ENCODE assay signal across 8 mouse cellular contexts in the genomic region with DNA sequence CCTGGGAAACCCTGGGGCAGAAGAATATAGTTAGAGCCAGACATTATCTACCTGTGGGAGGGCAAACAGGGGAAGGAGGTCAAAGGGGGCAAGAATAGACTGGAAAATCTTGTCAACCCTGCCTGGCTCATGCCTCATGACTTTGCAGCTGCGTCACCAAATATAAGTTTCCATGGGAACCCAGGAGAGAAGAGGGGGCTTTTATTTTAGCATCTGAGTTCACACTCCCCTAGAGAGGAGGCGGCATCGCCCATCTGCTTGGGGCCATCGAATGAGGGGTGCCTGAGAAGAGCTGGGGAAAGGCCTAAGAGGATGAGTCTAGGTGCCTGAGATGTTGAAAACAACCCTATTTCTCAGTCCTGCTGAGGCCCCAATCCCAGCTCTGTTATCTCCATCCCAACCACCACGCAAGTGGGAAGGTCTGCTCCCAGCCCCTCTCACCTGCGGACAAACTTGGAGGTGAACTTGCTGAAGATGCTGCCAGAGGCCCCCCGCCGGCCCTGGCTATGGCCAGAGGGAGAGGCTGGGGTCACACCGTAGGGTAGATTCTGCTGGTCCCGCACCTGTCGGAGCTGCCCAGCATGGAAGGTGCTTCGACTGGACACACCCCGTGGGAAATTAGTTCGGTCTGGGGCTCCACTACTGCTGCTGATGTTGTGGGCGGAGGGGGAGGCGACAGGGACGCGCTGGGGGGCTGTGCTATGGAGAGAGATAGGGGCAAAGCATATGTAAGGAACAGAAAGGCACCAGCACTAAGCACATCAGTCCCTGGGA. TPM values are rescaled to one million over a fixed set of nuclear protein-coding genes. Genes with fewer than 3 reads are reported as not detected.
DNase-seq lines count a peak whose midpoint lies in the region; ATAC-seq and TF ChIP-seq lines count a peak whose summit lies in the region.
"Had no signal": no experiment of that assay in that cellular context is flagged by ENCODE, and none has a peak within 500 bp of the region (broad histone marks: within the 10 kb centered on the region; RNA-seq: fewer than 3 reads in every experiment).

No protein-coding gene starts in this region.

- peak overlapping the region; percentile 35; the same call in 1 of the 2 replicates for H3K27ac ChIP-seq in forebrain, embryonic 13.5 days
- H3K27ac ChIP-seq in layer of hippocampus, adult 2 months, result peak overlapping the region; percentile 92

- no peak for TF ChIP-seq CTCF in layer of hippocampus, adult 2 months (conservative IDR thresholded peaks at IDR 0.05)

- H3K9me3 ChIP-seq in forebrain, embryonic 13.5 days (replicated peaks), result no peaks in the 10 kb centered on the region
- H3K9me3 ChIP-seq: intestine, embryonic 15.5 days had no signal

- no peak overlapping the region for H3K4me3 ChIP-seq in forebrain, embryonic 13.5 days
- no peak overlapping the region for H3K4me3 ChIP-seq in layer of hippocampus, adult 2 months
- H3K4me3 ChIP-seq: intestine, embryonic 15.5 days had no signal

- H3K4me1 ChIP-seq in forebrain, embryonic 13.5 days, result peaks cover 36% of the 10 kb centered on the region

- no peaks in the 10 kb centered on the region for H3K27me3 ChIP-seq in forebrain, embryonic 13.5 days
- H3K27me3 ChIP-seq: intestine, embryonic 15.5 days had no signal

- ATAC-seq in forebrain, embryonic 13.5 days, result no peak
- ATAC-seq: intestine, embryonic 15.5 days had no signal

- DNase-seq in layer of hippocampus, adult 18-20 months (ENCODE audit: low spot score in 2 of 2), result peak; percentile 77 to 81
- DNase-seq in layer of hippocampus, adult 9-10 months (ENCODE audit: low spot score), result no peak
- DNase-seq in layer of hippocampus, adult 2 months (ENCODE audit: low spot score in 2 of 2), result peak; percentile 74 to 87
- DNase-seq in right cerebral cortex, postnatal 14 days, result peak; percentile 57
- no peak for DNase-seq in embryo, embryonic 10.5 days (ENCODE audit: low spot score)
- no peak for DNase-seq in urinary bladder, adult 18-20 months (ENCODE audit: low spot score in 2 of 2)

- H3K9ac ChIP-seq in forebrain, embryonic 13.5 days, result no peak overlapping the region
- H3K9ac ChIP-seq: intestine, embryonic 15.5 days had no signal

- H3K4me2 ChIP-seq in forebrain, embryonic 13.5 days, result no peak overlapping the region
- H3K4me2 ChIP-seq: intestine, embryonic 15.5 days had no signal

- WGBS in forebrain, embryonic 13.5 days, result 85% methylated on average over 18 of the region's 18 CpGs

- H3K36me3 ChIP-seq in forebrain, embryonic 13.5 days (ENCODE audit: poor library complexity, severe bottlenecking), result peaks cover 96% of the 10 kb centered on the region

RNA-seq across cellular contexts. Expression of a gene that starts 13.6 kb away (rescaled TPM):
- total RNA-seq in layer of hippocampus, adult 18-20 months (2021), result 10 to 100 TPM; 12.7 to 13.9 TPM
- polyA plus RNA-seq in forebrain, embryonic 13.5 days (2015; fragmentation: Nextera tagmentation; extraction: Ambion mirVana), result 58.1 and 60.6 TPM in 2 replicates
- 10 to 100 TPM; 17.0 to 18.2 TPM for total RNA-seq in layer of hippocampus, adult 2 months (2021)

RNA-seq across cellular contexts. Expression of a gene that starts 39.8 kb away (rescaled TPM):
- total RNA-seq in layer of hippocampus, adult 18-20 months (2021), result 10 to 100 TPM; 28.5 to 29.8 TPM
- 71.1 and 80.5 TPM in 2 replicates for polyA plus RNA-seq in forebrain, embryonic 13.5 days (2015; fragmentation: Nextera tagmentation; extraction: Ambion mirVana)
- total RNA-seq in layer of hippocampus, adult 2 months (2021), result 10 to 100 TPM; 34.2 to 38.1 TPM

Comparison
In these comparisons a context has a peak if more than half of its experiments do, and no peak if none do; other contexts are left out.
1. DNase-seq: peak in layer of hippocampus, adult 18-20 months (2 of 2), layer of hippocampus, adult 2 months (2 of 2) and right cerebral cortex, postnatal 14 days (single experiment); none in layer of hippocampus, adult 9-10 months (single experiment), embryo, embryonic 10.5 days (single experiment) and urinary bladder, adult 18-20 months (0 of 2).